Mouse (Mus musculus) embryonic facial prominence, embryonic 12.5 days (tissue): ENCODE data around the gene A830005F24Rik. TPM values are rescaled to one million over a fixed set of nuclear protein-coding genes. Genes with fewer than 3 reads are reported as not detected.

Source experiments
- ATAC-seq: fragments of 200-750 bp; cut with Nextera tagmentation; 2 replicates; pipeline ENCODE4 v1.8.0; 2017; ENCODE audit not compliant: insufficient number of reproducible peaks, insufficient read depth, low FRiP score, low TSS enrichment
- H3K27ac ChIP-seq: fragments of 300-500 bp; sonication (generic); 2 replicates; pipeline ENCODE4 v1.5.1; 2016; ENCODE audit warnings: mild to moderate bottlenecking
- H3K27me3 ChIP-seq: fragments of 300-500 bp; sonication (generic); 2 replicates; pipeline ENCODE4 v1.6.1; 2016; ENCODE audit warnings: mild to moderate bottlenecking, moderate library complexity
- H3K36me3 ChIP-seq: fragments of 300-500 bp; sonication (generic); 2 replicates; pipeline ENCODE4 v1.6.1; 2016; ENCODE audit warnings: mild to moderate bottlenecking
- H3K4me1 ChIP-seq: fragments of 300-500 bp; sonication (generic); 2 replicates; pipeline ENCODE4 v1.6.1; 2016
- H3K4me2 ChIP-seq: fragments of 300-500 bp; sonication (generic); replicated peaks from 2 replicates; pipeline ENCODE4 v1.6.1; 2016; ENCODE audit warnings: mild to moderate bottlenecking, moderate library complexity
- H3K4me3 ChIP-seq: fragments of 300-500 bp; sonication (generic); 2 replicates; pipeline ENCODE4 v1.5.1; 2016; ENCODE audit warnings: mild to moderate bottlenecking
- H3K9ac ChIP-seq: fragments of 300-500 bp; sonication (generic); 2 replicates; pipeline ENCODE4 v1.6.1; 2016; ENCODE audit warnings: mild to moderate bottlenecking, moderate library complexity
- H3K9me3 ChIP-seq: fragments of 300-500 bp; sonication (generic); 2 replicates; pipeline ENCODE4 v1.6.1; 2016; ENCODE audit warnings: mild to moderate bottlenecking, moderate library complexity
- WGBS: fragments of 180-500 bp; shearing (Covaris S2); methylation state at CpG from one replicate; pipeline ENCODE4 v1.1.7; 2016; 5-methylcytosine and 5-hydroxymethylcytosine counted together
- polyA plus RNA-seq: library from polyadenylated mRNA; unstranded; fragments of >200 nt; fragmentation: Nextera tagmentation; extraction: Ambion mirVana; gene quantifications from 2 replicates; pipeline ENCODE4 v1.2.1, GENCODE M21; 2016

Gene A830005F24Rik
- polyA plus RNA-seq = 3.4 and 3.7 TPM in 2 replicates

GRCm38 (mm10) chr13:48513003-48513929, at the start of gene A830005F24Rik, which contains the start of gene Zfp169:
Gene A830005F24Rik (plus strand): TSS chr13:48513570.
Gene Zfp169 (minus strand): TSS chr13:48513451.
- 3% methylated on average over 34 of the region's 34 CpGs for WGBS
- no peaks in the 10 kb centered on the region for H3K36me3 ChIP-seq
- H3K9ac ChIP-seq = peak within 1 kb of the TSS; percentile 75
- H3K27ac ChIP-seq = 0 out of 2 replicates have a peak within 1 kb of the TSS, but pooled peaks have one; percentile 3
- peak within 1 kb of the TSS; percentile 88 for H3K4me2 ChIP-seq
- H3K4me1 ChIP-seq = peaks cover 6% of the 10 kb centered on the region
- H3K4me3 ChIP-seq = peak within 1 kb of the TSS; percentile 67
- H3K9me3 ChIP-seq = no peaks in the 10 kb centered on the region
- no peaks in the 10 kb centered on the region for H3K27me3 ChIP-seq
- ATAC-seq = peak; percentile 99

GRCm38 (mm10) chr13:48464170-48464569, 49.2 kb upstream of the A830005F24Rik start:
- WGBS = 18% methylated on average over 4 of the region's 4 CpGs
- H3K9ac ChIP-seq = no peak overlapping the region
- H3K9me3 ChIP-seq = no peaks in the 10 kb centered on the region
- H3K27ac ChIP-seq = no peak overlapping the region
- H3K36me3 ChIP-seq = no peaks in the 10 kb centered on the region
- no peak overlapping the region for H3K4me3 ChIP-seq
- no peak overlapping the region for H3K4me2 ChIP-seq
- no peaks in the 10 kb centered on the region for H3K27me3 ChIP-seq
- no peaks in the 10 kb centered on the region for H3K4me1 ChIP-seq
- no peak for ATAC-seq

GRCm38 (mm10) chr13:48466186-48466585, 47.2 kb upstream of the A830005F24Rik start:
- H3K36me3 ChIP-seq = no peaks in the 10 kb centered on the region
- no peaks in the 10 kb centered on the region for H3K4me1 ChIP-seq
- H3K9me3 ChIP-seq = no peaks in the 10 kb centered on the region
- WGBS = 71% methylated on average over 10 of the region's 10 CpGs
- no peak overlapping the region for H3K9ac ChIP-seq
- no peak overlapping the region for H3K4me2 ChIP-seq
- ATAC-seq = no peak
- H3K27me3 ChIP-seq = no peaks in the 10 kb centered on the region
- H3K4me3 ChIP-seq = no peak overlapping the region
- H3K27ac ChIP-seq = no peak overlapping the region

- WGBS = 63% methylated on average over 15 of the region's 15 CpGs
- no peaks in the 10 kb centered on the region for H3K27me3 ChIP-seq
Observed at GRCm38 (mm10) chr13:48468656-48469180, 44.7 kb upstream of the A830005F24Rik start.

GRCm38 (mm10) chr13:48483606-48484005, 29.8 kb upstream of the A830005F24Rik start:
- no peak overlapping the region for H3K27ac ChIP-seq
- H3K27me3 ChIP-seq = no peaks in the 10 kb centered on the region
- 89% methylated on average over 4 of the region's 4 CpGs for WGBS
- no peak overlapping the region for H3K4me2 ChIP-seq
- no peaks in the 10 kb centered on the region for H3K9me3 ChIP-seq
- H3K4me3 ChIP-seq = no peak overlapping the region
- no peaks in the 10 kb centered on the region for H3K4me1 ChIP-seq
- H3K36me3 ChIP-seq = 0 out of 2 replicates have a peak, but pooled peaks cover 19% of the 10 kb centered on the region
- no peak overlapping the region for H3K9ac ChIP-seq
- ATAC-seq = no peak

More at GRCm38 (mm10) chr13:48468656-48469180, 44.7 kb upstream of the A830005F24Rik start:
- H3K27ac ChIP-seq = no peak overlapping the region
- no peak for ATAC-seq
- no peak overlapping the region for H3K4me3 ChIP-seq
- no peaks in the 10 kb centered on the region for H3K36me3 ChIP-seq
- H3K9ac ChIP-seq = no peak overlapping the region
- no peaks in the 10 kb centered on the region for H3K4me1 ChIP-seq
- H3K4me2 ChIP-seq = no peak overlapping the region
- H3K9me3 ChIP-seq = no peaks in the 10 kb centered on the region

GRCm38 (mm10) chr13:48490396-48491182, 22.8 kb upstream of the A830005F24Rik start:
- Histone ChIP-seq H3K27me3 (no peaks in the 10 kb centered on the region), H3K27ac (no peak overlapping the region), H3K9me3 (no peaks in the 10 kb centered on the region), H3K36me3 (peaks cover 49% of the 10 kb centered on the region), H3K9ac (no peak overlapping the region), H3K4me1 (no peaks in the 10 kb centered on the region), H3K4me3 (no peak overlapping the region), H3K4me2 (no peak overlapping the region)
- 90% methylated on average over 35 of the region's 35 CpGs for WGBS
- ATAC-seq = no peak

- no peak for ATAC-seq
- H3K36me3 ChIP-seq = peaks cover 50% of the 10 kb centered on the region
Observed at GRCm38 (mm10) chr13:48493183-48493582, 20.2 kb upstream of the A830005F24Rik start.

GRCm38 (mm10) chr13:48497693-48498221, 15.6 kb upstream of the A830005F24Rik start:
- no peaks in the 10 kb centered on the region for H3K27me3 ChIP-seq
- peak overlapping the region; percentile 32 for H3K4me2 ChIP-seq
- no peak overlapping the region for H3K27ac ChIP-seq
- peaks cover 16% of the 10 kb centered on the region; the same call in 1 of the 2 replicates for H3K36me3 ChIP-seq
- H3K4me3 ChIP-seq = no peak overlapping the region
- WGBS = 11% methylated on average over 15 of the region's 15 CpGs
- ATAC-seq = peak; percentile 87
- H3K9me3 ChIP-seq = no peaks in the 10 kb centered on the region
- 0 out of 2 replicates have a peak, but pooled peaks cover 7% of the 10 kb centered on the region for H3K4me1 ChIP-seq
- H3K9ac ChIP-seq = no peak overlapping the region

More at GRCm38 (mm10) chr13:48493183-48493582, 20.2 kb upstream of the A830005F24Rik start:
- H3K9me3 ChIP-seq = no peaks in the 10 kb centered on the region
- H3K27ac ChIP-seq = no peak overlapping the region
- H3K4me3 ChIP-seq = no peak overlapping the region
- WGBS = 80% methylated on average over 3 of the region's 5 CpGs
- H3K4me1 ChIP-seq = 0 out of 2 replicates have a peak, but pooled peaks cover 6% of the 10 kb centered on the region
- H3K27me3 ChIP-seq = no peaks in the 10 kb centered on the region
- no peak overlapping the region for H3K9ac ChIP-seq
- H3K4me2 ChIP-seq = no peak overlapping the region

GRCm38 (mm10) chr13:48498676-48499075, 14.7 kb upstream of the A830005F24Rik start:
- peaks cover 22% of the 10 kb centered on the region for H3K36me3 ChIP-seq
- no peak overlapping the region for H3K9ac ChIP-seq
- H3K4me1 ChIP-seq = 0 out of 2 replicates have a peak, but pooled peaks cover 7% of the 10 kb centered on the region
- ATAC-seq = no peak
- no peaks in the 10 kb centered on the region for H3K9me3 ChIP-seq
- no peaks in the 10 kb centered on the region for H3K27me3 ChIP-seq
- no peak overlapping the region for H3K4me2 ChIP-seq
- 60% methylated on average over 4 of the region's 4 CpGs for WGBS
- H3K27ac ChIP-seq = no peak overlapping the region
- H3K4me3 ChIP-seq = no peak overlapping the region

GRCm38 (mm10) chr13:48502422-48502821, 10.9 kb upstream of the A830005F24Rik start:
- Histone ChIP-seq H3K27me3 (no peaks in the 10 kb centered on the region), H3K9me3 (no peaks in the 10 kb centered on the region), H3K4me3 (no peak overlapping the region), H3K27ac (no peak overlapping the region), H3K4me1 (0 out of 2 replicates have a peak, but pooled peaks cover 7% of the 10 kb centered on the region), H3K9ac (no peak overlapping the region), H3K36me3 (peaks cover 35% of the 10 kb centered on the region), H3K4me2 (no peak overlapping the region)
- no peak for ATAC-seq
- 83% methylated on average over 5 of the region's 5 CpGs for WGBS

GRCm38 (mm10) chr13:48508661-48509060, 4.7 kb upstream of the A830005F24Rik start:
- H3K27me3 ChIP-seq = no peaks in the 10 kb centered on the region
- no peaks in the 10 kb centered on the region for H3K9me3 ChIP-seq
- H3K4me3 ChIP-seq = no peak overlapping the region
- H3K9ac ChIP-seq = no peak overlapping the region
- H3K4me1 ChIP-seq = peaks cover 6% of the 10 kb centered on the region
- no peak overlapping the region for H3K27ac ChIP-seq
- no peak overlapping the region for H3K4me2 ChIP-seq
- ATAC-seq = no peak
- 89% methylated on average over 9 of the region's 9 CpGs for WGBS
- peaks cover 23% of the 10 kb centered on the region for H3K36me3 ChIP-seq
